Mouse (Mus musculus): ENCODE data around the gene Timeless.

The Timeless gene

GRCm38 (mm10) chr10:128296370-128297090, 64.7 kb downstream of the Timeless start:
- DNase-seq (ENCODE audit: low spot score in 2 of 2): no peak

GRCm38 (mm10) chr10:128297221-128297620, 65.4 kb downstream of the Timeless start:
- DNase-seq (ENCODE audit: low spot score in 2 of 2): no peak

- peak in 1 of 2 experiments; percentile 70 for DNase-seq (ENCODE audit: low spot score in 2 of 2)
Observed at GRCm38 (mm10) chr10:128297622-128298021, 65.8 kb downstream of the Timeless start.

GRCm38 (mm10) chr10:128298243-128298642, 66.4 kb downstream of the Timeless start:
- no peak for DNase-seq (ENCODE audit: low spot score in 2 of 2)

- DNase-seq (ENCODE audit: low spot score in 2 of 2): no peak
Observed at GRCm38 (mm10) chr10:128298702-128299171, 66.9 kb downstream of the Timeless start, which contains the start of gene Il23a. Il23a (minus strand) TSS chr10:128298752.

- no peak for DNase-seq (ENCODE audit: low spot score in 2 of 2)
Observed at GRCm38 (mm10) chr10:128302357-128302756, 70.5 kb downstream of the Timeless start.
